ENCODE assay signal across 16 mouse cellular contexts in the genomic region with DNA sequence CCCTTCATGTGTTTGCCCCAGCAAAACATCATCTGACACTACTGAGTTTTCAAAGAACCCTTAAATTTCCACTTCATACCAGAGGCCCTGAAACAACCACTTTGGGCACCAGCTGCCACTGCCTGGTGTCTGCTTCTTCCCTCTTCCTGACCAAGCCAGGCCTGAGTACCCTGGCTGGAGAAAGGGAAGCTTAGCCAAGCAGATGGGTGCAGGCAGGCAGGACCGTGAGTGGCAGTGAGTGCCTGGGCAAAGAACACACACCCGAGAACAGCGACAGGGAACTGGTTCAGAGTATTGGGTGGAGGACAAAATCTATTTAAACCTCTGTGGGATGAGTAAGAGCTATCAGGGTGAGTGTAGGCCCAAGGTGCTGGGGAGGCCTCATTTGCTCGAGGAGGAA. TPM values are rescaled to one million over a fixed set of nuclear protein-coding genes. Genes with fewer than 3 reads are reported as not detected.
"Had no signal": no experiment of that assay in that cellular context is flagged by ENCODE, and none has a peak within 500 bp of the region (broad histone marks: within the 10 kb centered on the region; RNA-seq: fewer than 3 reads in every experiment).

No protein-coding gene starts in this region.

- ATAC-seq: midbrain, embryonic 16.5 days had no signal

- H3K4me3 ChIP-seq: midbrain, embryonic 10.5 days; midbrain, embryonic 12.5 days; myocyte; neural tube, embryonic 13.5 days; neural tube, embryonic 15.5 days had no signal

- H3K27ac ChIP-seq: midbrain, embryonic 10.5 days; midbrain, embryonic 12.5 days; neural tube, embryonic 13.5 days; neural tube, embryonic 15.5 days had no signal

- H3K4me1 ChIP-seq: midbrain, embryonic 10.5 days; midbrain, embryonic 12.5 days; neural tube, embryonic 13.5 days; neural tube, embryonic 15.5 days had no signal

- DNase-seq: midbrain, embryonic 14.5 days; retina, postnatal 1 day; right cerebral cortex, adult 18-20 months; right cerebral cortex, postnatal 25 days; right cerebral cortex, postnatal 4 days; spleen, adult 18-20 months; thymus, adult 18-20 months; thymus, postnatal 14 days; thymus, postnatal 36 days had no signal

RNA-seq across cellular contexts. Expression of a gene that starts 5.7 kb away (rescaled TPM):
- polyA plus RNA-seq: neural tube, embryonic 11.5 days had no signal
